Mouse (Mus musculus): ENCODE measurements around the gene Slc15a3. TPM values are rescaled to one million over a fixed set of nuclear protein-coding genes. Genes with fewer than 3 reads are reported as not detected.

Slc15a3 gene
- polyA plus RNA-seq, 1 experiment from 2014 or later, result 0.85 TPM

- Histone ChIP-seq H3K27me3 (ENCODE audit: insufficient read depth, low read length) (no peaks in the 10 kb centered on the region), H3K4me3 (ENCODE audit: low read length) (peak overlapping the region; percentile 34), H3K27ac (ENCODE audit: low read length) (peak overlapping the region; percentile 52; the same call in 1 of the 2 replicates), H3K4me2 (replicated peaks; ENCODE audit: low read depth, low read length) (peak overlapping the region; percentile 53), H3K36me3 (ENCODE audit: insufficient read depth, low read length) (no peaks in the 10 kb centered on the region), H3K4me1 (ENCODE audit: insufficient read depth, low read length) (peaks cover 11% of the 10 kb centered on the region; the same call in 1 of the 2 replicates), H3K9ac (replicated peaks; ENCODE audit: low read length) (peak overlapping the region; percentile 37; the same call in 1 of the 2 replicates), H3K9me3 (ENCODE audit: low read length) (no peaks in the 10 kb centered on the region)
- ATAC-seq (ENCODE audit: low FRiP score, low TSS enrichment), result peak; percentile 93
- 17% methylated on average over 17 of the region's 17 CpGs for WGBS
These were observed 21.1 kb upstream of the Slc15a3 start for GRCm38 (mm10) chr19:10818217-10818946.

GRCm38 (mm10) chr19:10821319-10821718 is 18.2 kb upstream of the Slc15a3 start:
- Histone ChIP-seq H3K4me1 (ENCODE audit: insufficient read depth, low read length) (peaks cover 11% of the 10 kb centered on the region; the same call in 1 of the 2 replicates), H3K9ac (replicated peaks; ENCODE audit: low read length) (no peak overlapping the region), H3K4me3 (ENCODE audit: low read length) (no peak overlapping the region), H3K36me3 (ENCODE audit: insufficient read depth, low read length) (no peaks in the 10 kb centered on the region), H3K4me2 (replicated peaks; ENCODE audit: low read depth, low read length) (no peak overlapping the region), H3K27me3 (ENCODE audit: insufficient read depth, low read length) (no peaks in the 10 kb centered on the region), H3K27ac (ENCODE audit: low read length) (no peak overlapping the region), H3K9me3 (ENCODE audit: low read length) (no peaks in the 10 kb centered on the region)
- WGBS, result 78% methylated on average over 7 of the region's 7 CpGs
- no peak for ATAC-seq (ENCODE audit: low FRiP score, low TSS enrichment)

GRCm38 (mm10) chr19:10822534-10822933 is 17.0 kb upstream of the Slc15a3 start:
- Histone ChIP-seq H3K9me3 (ENCODE audit: low read length) (no peaks in the 10 kb centered on the region), H3K27ac (ENCODE audit: low read length) (no peak overlapping the region), H3K9ac (replicated peaks; ENCODE audit: low read length) (no peak overlapping the region), H3K4me1 (ENCODE audit: insufficient read depth, low read length) (peaks cover 11% of the 10 kb centered on the region; the same call in 1 of the 2 replicates), H3K4me2 (replicated peaks; ENCODE audit: low read depth, low read length) (no peak overlapping the region), H3K36me3 (ENCODE audit: insufficient read depth, low read length) (no peaks in the 10 kb centered on the region), H3K4me3 (ENCODE audit: low read length) (no peak overlapping the region), H3K27me3 (ENCODE audit: insufficient read depth, low read length) (no peaks in the 10 kb centered on the region)
- no peak for ATAC-seq (ENCODE audit: low FRiP score, low TSS enrichment)
- WGBS, result 95% methylated on average over 4 of the region's 4 CpGs

- H3K4me1 ChIP-seq (ENCODE audit: insufficient read depth, low read length), result no peaks in the 10 kb centered on the region; the same call in 1 of the 2 replicates
- no peak overlapping the region for H3K9ac ChIP-seq (replicated peaks; ENCODE audit: low read length)
- no peak overlapping the region for H3K4me3 ChIP-seq (ENCODE audit: low read length)
- H3K4me2 ChIP-seq (replicated peaks; ENCODE audit: low read depth, low read length), result no peak overlapping the region
- H3K9me3 ChIP-seq (ENCODE audit: low read length), result no peaks in the 10 kb centered on the region
- WGBS, result 90% methylated on average over 7 of the region's 7 CpGs
- no peaks in the 10 kb centered on the region for H3K36me3 ChIP-seq (ENCODE audit: insufficient read depth, low read length)
- H3K27me3 ChIP-seq (ENCODE audit: insufficient read depth, low read length), result no peaks in the 10 kb centered on the region
- H3K27ac ChIP-seq (ENCODE audit: low read length), result no peak overlapping the region
- ATAC-seq (ENCODE audit: low FRiP score, low TSS enrichment), result no peak
These were observed 15.5 kb upstream of the Slc15a3 start for GRCm38 (mm10) chr19:10824061-10824460.

GRCm38 (mm10) chr19:10828321-10828720 is 11.2 kb upstream of the Slc15a3 start:
- Histone ChIP-seq H3K27ac (ENCODE audit: low read length) (no peak overlapping the region), H3K4me2 (replicated peaks; ENCODE audit: low read depth, low read length) (no peak overlapping the region), H3K4me3 (ENCODE audit: low read length) (no peak overlapping the region), H3K27me3 (ENCODE audit: insufficient read depth, low read length) (no peaks in the 10 kb centered on the region), H3K36me3 (ENCODE audit: insufficient read depth, low read length) (no peaks in the 10 kb centered on the region), H3K9ac (replicated peaks; ENCODE audit: low read length) (no peak overlapping the region), H3K4me1 (ENCODE audit: insufficient read depth, low read length) (no peaks in the 10 kb centered on the region; the same call in 1 of the 2 replicates), H3K9me3 (ENCODE audit: low read length) (no peaks in the 10 kb centered on the region)
- WGBS, result 91% methylated on average over 5 of the region's 5 CpGs
- ATAC-seq (ENCODE audit: low FRiP score, low TSS enrichment), result no peak

- ATAC-seq (ENCODE audit: low FRiP score, low TSS enrichment), result no peak
- WGBS, result 85% methylated on average over 16 of the region's 16 CpGs
- H3K4me2 ChIP-seq (replicated peaks; ENCODE audit: low read depth, low read length), result no peak within 1 kb of the TSS
These were observed 9.9 kb upstream of the Slc15a3 start, which contains the start of gene Cd6 for GRCm38 (mm10) chr19:10829436-10830175. Gene Cd6, minus strand, starts transcription at chr19:10830058.

GRCm38 (mm10) chr19:10831424-10831823 is 8.1 kb upstream of the Slc15a3 start:
- Histone ChIP-seq H3K4me1 (ENCODE audit: insufficient read depth, low read length) (no peaks in the 10 kb centered on the region; the same call in 1 of the 2 replicates), H3K4me2 (replicated peaks; ENCODE audit: low read depth, low read length) (no peak overlapping the region), H3K27ac (ENCODE audit: low read length) (no peak overlapping the region), H3K36me3 (ENCODE audit: insufficient read depth, low read length) (no peaks in the 10 kb centered on the region), H3K4me3 (ENCODE audit: low read length) (no peak overlapping the region), H3K9me3 (ENCODE audit: low read length) (no peaks in the 10 kb centered on the region), H3K9ac (replicated peaks; ENCODE audit: low read length) (no peak overlapping the region), H3K27me3 (ENCODE audit: insufficient read depth, low read length) (no peaks in the 10 kb centered on the region)
- 8% methylated on average over 5 of the region's 5 CpGs for WGBS
- peak; percentile 65; the same call in 1 of the 2 replicates for ATAC-seq (ENCODE audit: low FRiP score, low TSS enrichment)

More at GRCm38 (mm10) chr19:10829436-10830175, 9.9 kb upstream of the Slc15a3 start, which contains the start of gene Cd6:
- no peak within 1 kb of the TSS for H3K9ac ChIP-seq (replicated peaks; ENCODE audit: low read length)
- H3K4me3 ChIP-seq (ENCODE audit: low read length), result no peak within 1 kb of the TSS
- H3K27ac ChIP-seq (ENCODE audit: low read length), result no peak within 1 kb of the TSS
- H3K9me3 ChIP-seq (ENCODE audit: low read length), result no peaks in the 10 kb centered on the region
- H3K36me3 ChIP-seq (ENCODE audit: insufficient read depth, low read length), result no peaks in the 10 kb centered on the region
- H3K27me3 ChIP-seq (ENCODE audit: insufficient read depth, low read length), result no peaks in the 10 kb centered on the region
- H3K4me1 ChIP-seq (ENCODE audit: insufficient read depth, low read length), result no peaks in the 10 kb centered on the region; the same call in 1 of the 2 replicates

GRCm38 (mm10) chr19:10832030-10832429 is 7.5 kb upstream of the Slc15a3 start:
- Histone ChIP-seq H3K27ac (ENCODE audit: low read length) (no peak overlapping the region), H3K27me3 (ENCODE audit: insufficient read depth, low read length) (no peaks in the 10 kb centered on the region), H3K9ac (replicated peaks; ENCODE audit: low read length) (no peak overlapping the region), H3K4me3 (ENCODE audit: low read length) (no peak overlapping the region), H3K4me2 (replicated peaks; ENCODE audit: low read depth, low read length) (no peak overlapping the region), H3K9me3 (ENCODE audit: low read length) (no peaks in the 10 kb centered on the region), H3K4me1 (ENCODE audit: insufficient read depth, low read length) (no peaks in the 10 kb centered on the region; the same call in 1 of the 2 replicates), H3K36me3 (ENCODE audit: insufficient read depth, low read length) (no peaks in the 10 kb centered on the region)
- ATAC-seq (ENCODE audit: low FRiP score, low TSS enrichment), result no peak
- WGBS, result 74% methylated on average over 3 of the region's 3 CpGs

- no peaks in the 10 kb centered on the region for H3K36me3 ChIP-seq (ENCODE audit: insufficient read depth, low read length)
- no peak for ATAC-seq (ENCODE audit: low FRiP score, low TSS enrichment)
- no peak overlapping the region for H3K9ac ChIP-seq (replicated peaks; ENCODE audit: low read length)
- no peak overlapping the region for H3K27ac ChIP-seq (ENCODE audit: low read length)
- WGBS, result 78% methylated on average over 3 of the region's 3 CpGs
- no peaks in the 10 kb centered on the region; the same call in 1 of the 2 replicates for H3K4me1 ChIP-seq (ENCODE audit: insufficient read depth, low read length)
- no peak overlapping the region for H3K4me3 ChIP-seq (ENCODE audit: low read length)
- no peaks in the 10 kb centered on the region for H3K9me3 ChIP-seq (ENCODE audit: low read length)
- no peaks in the 10 kb centered on the region for H3K27me3 ChIP-seq (ENCODE audit: insufficient read depth, low read length)
- no peak overlapping the region for H3K4me2 ChIP-seq (replicated peaks; ENCODE audit: low read depth, low read length)
These were observed 5.9 kb upstream of the Slc15a3 start for GRCm38 (mm10) chr19:10833611-10834010.

All from kidney, embryonic 16.5 days (tissue).